Mouse (Mus musculus): ENCODE data around the gene Sprr2i.

The Sprr2i gene

GRCm38 (mm10) chr3:92407691-92408090, at the start of gene Sprr2i:
Sprr2i (plus strand) TSS chr3:92407991.
- no peak for DNase-seq (ENCODE audit: low spot score)

GRCm38 (mm10) chr3:92361619-92362018, 46.2 kb upstream of the Sprr2i start:
- no peak for DNase-seq (ENCODE audit: low spot score)

GRCm38 (mm10) chr3:92364887-92365286, 42.9 kb upstream of the Sprr2i start, which contains the start of gene Sprr2f:
Sprr2f (plus strand) TSS chr3:92365187.
- no peak for DNase-seq (ENCODE audit: low spot score)

GRCm38 (mm10) chr3:92373613-92374012, 34.2 kb upstream of the Sprr2i start:
- DNase-seq (ENCODE audit: low spot score), result no peak

GRCm38 (mm10) chr3:92385385-92385784, 22.4 kb upstream of the Sprr2i start, which contains the start of gene Sprr2h:
Sprr2h (plus strand) TSS chr3:92385685.
- DNase-seq (ENCODE audit: low spot score), result no peak

- no peak for DNase-seq (ENCODE audit: low spot score)
Measured at GRCm38 (mm10) chr3:92394301-92394700, 13.5 kb upstream of the Sprr2i start.

GRCm38 (mm10) chr3:92417782-92418181, 10.0 kb downstream of the Sprr2i start, which contains the start of gene Sprr2j-ps:
Sprr2j-ps (plus strand) TSS chr3:92418082.
- no peak for DNase-seq (ENCODE audit: low spot score)

- no peak for DNase-seq (ENCODE audit: low spot score)
Measured at GRCm38 (mm10) chr3:92429323-92429722, 21.5 kb downstream of the Sprr2i start, which contains the start of gene Gm9774. Gm9774 (minus strand) TSS chr3:92429423.

GRCm38 (mm10) chr3:92432282-92432681, 24.5 kb downstream of the Sprr2i start, which contains the start of gene Sprr2k:
Sprr2k (plus strand) TSS chr3:92432582.
- DNase-seq (ENCODE audit: low spot score), result no peak

- DNase-seq (ENCODE audit: low spot score), result no peak
Measured at GRCm38 (mm10) chr3:92438689-92439088, 30.9 kb downstream of the Sprr2i start, which contains the start of gene Sprr1b. Sprr1b (minus strand) TSS chr3:92438789.

- DNase-seq (ENCODE audit: low spot score), result no peak
Measured at GRCm38 (mm10) chr3:92440177-92440576, 32.4 kb downstream of the Sprr2i start.

GRCm38 (mm10) chr3:92455151-92455550, 47.4 kb downstream of the Sprr2i start:
- DNase-seq (ENCODE audit: low spot score), result no peak

GRCm38 (mm10) chr3:92458620-92459019, 50.8 kb downstream of the Sprr2i start, which contains the start of gene Sprr3:
Sprr3 (minus strand) TSS chr3:92458720.
- no peak for DNase-seq (ENCODE audit: low spot score)
